Mouse (Mus musculus) lung, postnatal 0 days (tissue): ENCODE measurements around the gene Ptk6. TPM values are rescaled to one million over a fixed set of nuclear protein-coding genes. Genes with fewer than 3 reads are reported as not detected.
A peak's percentile ranks its signal among the peaks of the same experiment; 100 is the strongest.

Experiments
- ATAC-seq: fragments of 200-750 bp; cut with Nextera tagmentation; 2 replicates; pipeline ENCODE4 v1.8.0; 2017; ENCODE audit warnings: moderate library complexity
- DNase-seq: peaks from one replicate; pipeline ENCODE4 v3.0.0-alpha.2; 2016; ENCODE audit warnings: low spot score
- H3K27ac ChIP-seq: fragments of 300-500 bp; sonication (generic); 2 replicates; pipeline ENCODE4 v1.5.1; 2014; ENCODE audit warnings: antibody characterized with exemption, mild to moderate bottlenecking, low read length, mixed read lengths
- H3K27me3 ChIP-seq: fragments of 300-500 bp; sonication (generic); replicated peaks from 2 replicates; pipeline ENCODE4 v1.6.1; 2014; ENCODE audit warnings: low read length, mixed read lengths; ENCODE audit not compliant: insufficient read depth
- H3K36me3 ChIP-seq: fragments of 300-500 bp; sonication (generic); 2 replicates; pipeline ENCODE4 v1.6.1; 2014; ENCODE audit warnings: low read length, mixed read lengths; ENCODE audit not compliant: insufficient read depth
- H3K4me1 ChIP-seq: fragments of 300-500 bp; sonication (generic); 2 replicates; pipeline ENCODE4 v1.6.1; 2014; ENCODE audit warnings: antibody characterized with exemption, low read depth, low read length, mixed read lengths; ENCODE audit not compliant: insufficient read depth
- H3K4me2 ChIP-seq: fragments of 300-500 bp; sonication (generic); replicated peaks from 2 replicates; pipeline ENCODE4 v1.6.1; 2014; ENCODE audit warnings: low read depth, mild to moderate bottlenecking, low read length, moderate library complexity, mixed read lengths
- H3K4me3 ChIP-seq: fragments of 300-500 bp; sonication (generic); 2 replicates; pipeline ENCODE4 v1.5.1; 2014; ENCODE audit warnings: low read depth, low read length
- H3K9ac ChIP-seq: fragments of 300-500 bp; sonication (generic); replicated peaks from 2 replicates; pipeline ENCODE4 v1.6.1; 2014; ENCODE audit warnings: low read depth, mild to moderate bottlenecking
- H3K9me3 ChIP-seq: fragments of 300-500 bp; sonication (generic); 2 replicates; pipeline ENCODE4 v1.6.1; 2016; ENCODE audit warnings: low read length, mixed read lengths
- CTCF ChIP-seq: IDR thresholded peaks from 2 replicates; pipeline ENCODE4 v1.5.1; 2016; ENCODE audit warnings: antibody characterized with exemption, mild to moderate bottlenecking
- EP300 ChIP-seq: IDR thresholded peaks from 2 replicates; pipeline ENCODE4 v1.6.1; 2016; ENCODE audit warnings: antibody characterized with exemption, mild to moderate bottlenecking, control low read depth
- WGBS: fragments of 180-500 bp; shearing (Covaris S2); extraction: QIAGEN DNeasy Blood & Tissue Kit; methylation state at CpG from one replicate; pipeline ENCODE4 v1.1.7; 2014; 5-methylcytosine and 5-hydroxymethylcytosine counted together
- polyA plus RNA-seq: library from polyadenylated mRNA; unstranded; fragments of >200 nt; fragmentation: Nextera tagmentation; extraction: Ambion mirVana; gene quantifications from 2 replicates; pipeline ENCODE4 v1.2.1, GENCODE M21; 2015

Ptk6 gene
- polyA plus RNA-seq, 1 experiment from 2014 or later = 0.25 TPM

- no peaks in the 10 kb centered on the region for H3K27me3 ChIP-seq
- DNase-seq = no peak
- H3K9me3 ChIP-seq = no peaks in the 10 kb centered on the region
- no peak for TF ChIP-seq CTCF
- TF ChIP-seq EP300 = no peak
- 68% methylated on average over 3 of the region's 3 CpGs for WGBS
- no peak overlapping the region for H3K27ac ChIP-seq
- no peak overlapping the region for H3K9ac ChIP-seq
- ATAC-seq = 0 out of 2 replicates have a peak, but pooled peaks have one; percentile 2
- H3K36me3 ChIP-seq = peaks cover 21% of the 10 kb centered on the region; the same call in 1 of the 2 replicates
- H3K4me3 ChIP-seq = no peak overlapping the region
- H3K4me1 ChIP-seq = peaks cover 5% of the 10 kb centered on the region; the same call in 1 of the 2 replicates
- no peak overlapping the region for H3K4me2 ChIP-seq
Observed at GRCm38 (mm10) chr2:181227122-181227521, 24.5 kb upstream of the Ptk6 start.

GRCm38 (mm10) chr2:181224994-181225393 lies 22.4 kb upstream of the Ptk6 start:
- TF ChIP-seq EP300 = no peak
- no peak for TF ChIP-seq CTCF
- 82% methylated on average over 2 of the region's 2 CpGs for WGBS
- H3K36me3 ChIP-seq = peaks cover 6% of the 10 kb centered on the region; the same call in 1 of the 2 replicates
- H3K27me3 ChIP-seq = no peaks in the 10 kb centered on the region
- DNase-seq (no peak), ATAC-seq (no peak)
- no peaks in the 10 kb centered on the region for H3K9me3 ChIP-seq
- H3K4me1 ChIP-seq = peaks cover 15% of the 10 kb centered on the region; the same call in 1 of the 2 replicates
- no peak overlapping the region for H3K27ac ChIP-seq
- H3K4me3 ChIP-seq = no peak overlapping the region
- H3K4me2 ChIP-seq = no peak overlapping the region
- no peak overlapping the region for H3K9ac ChIP-seq

- DNase-seq = no peak
- no peak for ATAC-seq
- Histone ChIP-seq H3K4me2 (peak overlapping the region; percentile 43), H3K27ac (peak overlapping the region; percentile 83), H3K9me3 (no peaks in the 10 kb centered on the region), H3K36me3 (no peaks in the 10 kb centered on the region), H3K4me1 (peaks cover 12% of the 10 kb centered on the region; the same call in 1 of the 2 replicates), H3K27me3 (no peaks in the 10 kb centered on the region), H3K9ac (no peak overlapping the region), H3K4me3 (no peak overlapping the region)
- TF ChIP-seq CTCF (no peak), EP300 (no peak)
- WGBS = 20% methylated on average over 2 of the region's 2 CpGs
Observed at GRCm38 (mm10) chr2:181220361-181220760, 17.8 kb upstream of the Ptk6 start.

GRCm38 (mm10) chr2:181219538-181220216 lies 17.1 kb upstream of the Ptk6 start, which contains the start of gene Fndc11:
Fndc11 (plus strand) TSS chr2:181220013.
- peak within 1 kb of the TSS; percentile 83 for H3K27ac ChIP-seq
- TF ChIP-seq EP300 (0 out of 2 replicates have a peak, but pooled peaks have one; percentile 6), CTCF (peak; percentile 63)
- peak; percentile 98 for ATAC-seq
- H3K4me1 ChIP-seq = peaks cover 12% of the 10 kb centered on the region; the same call in 1 of the 2 replicates
- DNase-seq = peak; percentile 93
- no peaks in the 10 kb centered on the region for H3K9me3 ChIP-seq
- no peaks in the 10 kb centered on the region for H3K27me3 ChIP-seq
- H3K4me3 ChIP-seq = peak within 1 kb of the TSS; percentile 12; the same call in 1 of the 2 replicates
- no peaks in the 10 kb centered on the region for H3K36me3 ChIP-seq
- peak within 1 kb of the TSS; percentile 43 for H3K4me2 ChIP-seq
- no peak within 1 kb of the TSS for H3K9ac ChIP-seq
- WGBS = 1% methylated on average over 25 of the region's 25 CpGs

GRCm38 (mm10) chr2:181218881-181219485 lies 16.4 kb upstream of the Ptk6 start:
- no peak for TF ChIP-seq CTCF
- TF ChIP-seq EP300 = no peak
- Histone ChIP-seq H3K9ac (no peak overlapping the region), H3K4me3 (no peak overlapping the region), H3K4me2 (peak overlapping the region; percentile 43), H3K27me3 (no peaks in the 10 kb centered on the region), H3K4me1 (peaks cover 12% of the 10 kb centered on the region; the same call in 1 of the 2 replicates), H3K9me3 (no peaks in the 10 kb centered on the region), H3K36me3 (no peaks in the 10 kb centered on the region), H3K27ac (peak overlapping the region; percentile 83)
- 53% methylated on average over 5 of the region's 5 CpGs for WGBS
- DNase-seq (peak; percentile 24), ATAC-seq (no peak)

- Histone ChIP-seq H3K9me3 (no peaks in the 10 kb centered on the region), H3K4me3 (no peak overlapping the region), H3K27ac (no peak overlapping the region), H3K9ac (no peak overlapping the region), H3K4me1 (peaks cover 12% of the 10 kb centered on the region; the same call in 1 of the 2 replicates), H3K4me2 (no peak overlapping the region), H3K36me3 (no peaks in the 10 kb centered on the region), H3K27me3 (no peaks in the 10 kb centered on the region)
- DNase-seq (no peak), ATAC-seq (no peak)
- WGBS = 83% methylated on average over 6 of the region's 6 CpGs
- no peak for TF ChIP-seq EP300
- TF ChIP-seq CTCF = no peak
Observed at GRCm38 (mm10) chr2:181216037-181216436, 13.4 kb upstream of the Ptk6 start.
